Mouse (Mus musculus) CH12.LX (cell line): ENCODE data around the gene Mael. TPM values are rescaled to one million over a fixed set of nuclear protein-coding genes. Genes with fewer than 3 reads are reported as not detected.

ENCODE experiments used
- DNase-seq: peaks from one replicate; pipeline ENCODE4 v3.0.0-alpha.2; 2013; ENCODE audit errors: extremely low read depth
- H3K27ac ChIP-seq: 2 replicates; pipeline ENCODE4 v1.5.1; 2012; ENCODE audit warnings: low read depth, mild to moderate bottlenecking, control low read depth, moderate library complexity; ENCODE audit not compliant: insufficient read depth
- H3K27me3 ChIP-seq: replicated peaks from 2 replicates; pipeline ENCODE3; 2012; ENCODE audit warnings: inconsistent platforms
- H3K36me3 ChIP-seq, 2 experiments: replicated peaks in 1 of 2; 2 replicates each; pipeline versions ENCODE3 to v1.6.1; 2012; ENCODE audit warnings: inconsistent platforms in 1 of 2, low read length in 1 of 2, mild to moderate bottlenecking in 1 of 2, mixed read lengths in 1 of 2, moderate library complexity in 1 of 2; ENCODE audit not compliant: control insufficient read depth in 1 of 2, insufficient read depth in 1 of 2
- H3K4me1 ChIP-seq, 2 experiments: 2 replicates each; pipeline ENCODE4 v1.6.1; 2012; ENCODE audit warnings: inconsistent platforms in 1 of 2, moderate library complexity in 1 of 2; ENCODE audit not compliant: insufficient read depth in 2 of 2, control insufficient read depth in 1 of 2
- H3K4me2 ChIP-seq: 2 replicates; pipeline ENCODE4 v1.6.1; 2012; ENCODE audit warnings: low read depth, mild to moderate bottlenecking, control low read depth; ENCODE audit not compliant: poor library complexity, insufficient read depth, severe bottlenecking
- H3K4me3 ChIP-seq, 3 experiments: fragments of 150-350 bp in 1 of 3; sonication (generic) in 1 of 3; replicated peaks in 1 of 3; 2 replicates each; pipeline versions ENCODE3 to v1.5.1; 2011 to 2012; ENCODE audit warnings: low read depth in 2 of 3, low read length in 2 of 3, mild to moderate bottlenecking in 2 of 3, moderate library complexity in 2 of 3, control low read depth in 1 of 3, improper control_type of control experiment in 1 of 3, inconsistent platforms in 1 of 3, mixed read lengths in 1 of 3; ENCODE audit not compliant: poor library complexity in 1 of 3
- H3K79me2 ChIP-seq: replicated peaks from 2 replicates; pipeline ENCODE4 v1.6.1; 2012; ENCODE audit warnings: mild to moderate bottlenecking, moderate library complexity; ENCODE audit not compliant: control insufficient read depth, poor library complexity, insufficient read depth, severe bottlenecking; ENCODE audit errors: extremely low read depth
- H3K9ac ChIP-seq: 2 replicates; pipeline ENCODE4 v1.6.1; 2012; ENCODE audit warnings: low read depth, mild to moderate bottlenecking, control low read depth, moderate library complexity; ENCODE audit not compliant: insufficient read depth
- H3K9me3 ChIP-seq: replicated peaks from 2 replicates; pipeline ENCODE3; 2012; ENCODE audit warnings: low read length, inconsistent platforms, mixed read lengths
- CHD2 ChIP-seq: IDR thresholded peaks from 2 replicates; pipeline ENCODE4 v1.6.1; 2011; ENCODE audit warnings: low read length, improper control_type of control experiment
- CTCF ChIP-seq, 2 experiments: IDR thresholded peaks in 1 of 2; conservative IDR thresholded peaks in 1 of 2; 2 replicates each; pipeline ENCODE4 v1.5.1; 2011 to 2012; ENCODE audit warnings: low read depth in 2 of 2, low read length in 2 of 2, improper control_type of control experiment in 1 of 2, inconsistent platforms in 1 of 2, mild to moderate bottlenecking in 1 of 2, moderate library complexity in 1 of 2
- EP300 ChIP-seq: IDR thresholded peaks from 2 replicates; pipeline ENCODE4 v1.6.1; 2011; ENCODE audit warnings: low read length, improper control_type of control experiment
- HCFC1 ChIP-seq: IDR thresholded peaks from 2 replicates; pipeline ENCODE4 v1.6.1; 2012; ENCODE audit warnings: low read depth, mild to moderate bottlenecking, inconsistent platforms, low read length, improper control_type of control experiment
- IRF4 ChIP-seq: IDR thresholded peaks from 2 replicates; pipeline ENCODE4 v1.6.1; 2014; ENCODE audit warnings: low read depth, mild to moderate bottlenecking, inconsistent platforms, low read length, improper control_type of control experiment
- JUN ChIP-seq: IDR thresholded peaks from 2 replicates; pipeline ENCODE4 v1.6.1; 2011; ENCODE audit warnings: low read depth, mild to moderate bottlenecking, low read length, improper control_type of control experiment, moderate library complexity; ENCODE audit not compliant: insufficient read depth
- JUND ChIP-seq: conservative IDR thresholded peaks from 2 replicates; pipeline ENCODE4 v1.6.1; 2011; ENCODE audit warnings: low read depth, low read length, improper control_type of control experiment
- KAT2A ChIP-seq: IDR thresholded peaks from 2 replicates; pipeline ENCODE4 v1.6.1; 2012; ENCODE audit warnings: low read length, improper control_type of control experiment, inconsistent platforms; ENCODE audit not compliant: insufficient replicate concordance
- MAFK ChIP-seq: IDR thresholded peaks from 2 replicates; pipeline ENCODE4 v1.6.1; 2011; ENCODE audit warnings: low read length, improper control_type of control experiment; ENCODE audit not compliant: insufficient replicate concordance
- MAX ChIP-seq: IDR thresholded peaks from 2 replicates; pipeline ENCODE4 v1.6.1; 2011; ENCODE audit warnings: low read length, improper control_type of control experiment
- MYC ChIP-seq: IDR thresholded peaks from 2 replicates; pipeline ENCODE4 v1.6.1; 2011; ENCODE audit warnings: low read depth, mild to moderate bottlenecking, improper control_type of control experiment, low read length
- POLR2A ChIP-seq: IDR thresholded peaks from 2 replicates; pipeline ENCODE4 v1.6.1; 2011; ENCODE audit warnings: low read depth, mild to moderate bottlenecking, improper control_type of control experiment, low read length
- RAD21 ChIP-seq: IDR thresholded peaks from 2 replicates; pipeline ENCODE4 v1.6.1; 2011; ENCODE audit warnings: low read depth, mild to moderate bottlenecking, low read length, improper control_type of control experiment, moderate library complexity
- RCOR1 ChIP-seq: conservative IDR thresholded peaks from 2 replicates; pipeline ENCODE4 v1.6.1; 2012; ENCODE audit warnings: low read depth, mild to moderate bottlenecking, inconsistent platforms, low read length, improper control_type of control experiment
- SMC3 ChIP-seq: IDR thresholded peaks from 2 replicates; pipeline ENCODE4 v1.6.1; 2011; ENCODE audit warnings: low read depth, low read length, improper control_type of control experiment
- TBP ChIP-seq: conservative IDR thresholded peaks from 2 replicates; pipeline ENCODE4 v1.6.1; 2011; ENCODE audit warnings: low read depth, low read length, improper control_type of control experiment
- USF2 ChIP-seq: conservative IDR thresholded peaks from 2 replicates; pipeline ENCODE4 v1.6.1; 2011; ENCODE audit warnings: low read depth, low read length, improper control_type of control experiment
- ZNF384 ChIP-seq: IDR thresholded peaks from 2 replicates; pipeline ENCODE4 v1.6.1; 2012; ENCODE audit warnings: low read depth, low read length, improper control_type of control experiment, inconsistent platforms
- dilution Hi-C: fragments of 300-500 bp; cut with MboI; formaldehyde crosslinking; loops from 2 replicates; pipeline ENCODE4 v1.14.3; 2020; ENCODE audit warnings: low sequenced_read_pairs; ENCODE audit not compliant: extremely low pct_unique_long_range_greater_than_20kb, extremely low pct_ligation_motif_present
- in situ Hi-C: fragments of 300-500 bp; cut with MboI; formaldehyde crosslinking; loops from 3 replicates; pipeline ENCODE4 v1.14.3; 2019; ENCODE audit warnings: low sequenced_read_pairs, low pct_ligation_motif_present, low pct_unique_long_range_greater_than_20kb, mixed read lengths
- polyA plus RNA-seq: library from polyadenylated mRNA; unstranded; fragments of >175 nt; gene quantifications from 2 replicates; pipeline ENCODE4 v1.2.1, GENCODE M21; 2012; ENCODE audit warnings: low read depth; ENCODE audit not compliant: insufficient read length
- total RNA-seq, 2 experiments: library from RNA; depleted of rRNA; stranded (reverse); fragments of 300-350 nt in 1 of 2; fragments of >200 nt in 1 of 2; gene quantifications; 2 replicates each; pipeline ENCODE4 v1.2.3; 2012 to 2014

Gene Mael
- total and polyA plus RNA-seq, 3 experiments: not detected

- DNase-seq: peak; percentile 28
- H3K9ac ChIP-seq: no peak overlapping the region
- dilution Hi-C loops: no loop called here
- in situ Hi-C loops: no loop called here
- TF ChIP-seq RAD21 (no peak), POLR2A (no peak), MAFK (no peak), SMC3 (no peak), JUN (no peak), EP300 (no peak), USF2 (no peak), RCOR1 (no peak), TBP (no peak), ZNF384 (0 out of 2 replicates have a peak, but pooled peaks have one; percentile 9), HCFC1 (no peak), IRF4 (peak; percentile 20; the same call in 1 of the 2 replicates)
- no peak overlapping the region for H3K27ac ChIP-seq
- H3K9me3 ChIP-seq: no peaks in the 10 kb centered on the region
- peaks cover 2 to 9% of the 10 kb centered on the region in 2 experiments; a peak in 2 of 4 replicates for H3K4me1 ChIP-seq
- H3K4me3 ChIP-seq: no peak overlapping the region
- H3K4me2 ChIP-seq: no peak overlapping the region
- H3K36me3 ChIP-seq: no peaks in the 10 kb centered on the region
- H3K27me3 ChIP-seq: no peaks in the 10 kb centered on the region
- H3K79me2 ChIP-seq: no peaks in the 10 kb centered on the region
Observed at GRCm38 (mm10) chr1:166204171-166204570, 34.4 kb downstream of the Mael start.

DNA sequence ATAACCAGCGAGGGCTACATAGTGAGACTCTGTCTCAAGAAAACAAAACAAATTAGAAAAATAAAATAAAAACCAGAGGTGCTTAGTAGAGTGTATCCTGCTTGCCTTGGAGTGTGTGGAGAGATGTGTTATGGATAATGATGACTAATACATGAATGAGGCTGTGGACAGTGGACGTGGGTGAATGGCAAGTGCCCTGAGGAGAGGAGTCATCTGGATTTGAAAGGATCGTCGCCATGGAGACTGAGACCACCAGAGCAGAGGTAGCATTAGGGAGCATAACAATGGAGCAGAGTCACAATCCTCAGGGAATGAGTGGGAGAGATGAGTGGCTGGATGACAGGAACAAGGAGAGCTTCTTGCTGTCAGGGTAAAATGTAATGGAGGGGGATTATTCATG is 48.7 kb downstream of the Mael start:
- in situ Hi-C loops: no loop called here
- DNase-seq: no peak
- no peak overlapping the region for H3K9ac ChIP-seq
- dilution Hi-C loops: no loop called here
- no peak overlapping the region for H3K27ac ChIP-seq
- H3K9me3 ChIP-seq: no peaks in the 10 kb centered on the region
- no peak overlapping the region for H3K4me3 ChIP-seq
- H3K27me3 ChIP-seq: no peaks in the 10 kb centered on the region
- no peak overlapping the region for H3K4me2 ChIP-seq
- H3K79me2 ChIP-seq: no peaks in the 10 kb centered on the region
- no peaks in the 10 kb centered on the region for H3K4me1 ChIP-seq
- TF ChIP-seq EP300 (no peak), KAT2A (no peak), JUND (no peak), MYC (no peak), CTCF (conservative IDR thresholded peaks at IDR 0.05 in 1 of 2, IDR thresholded peaks at IDR 0.05 in 1 of 2; ENCODE audit: low read depth in 2 of 2, low read length in 2 of 2) (no peak), CHD2 (no peak), MAX (no peak), RAD21 (no peak)
- H3K36me3 ChIP-seq: no peaks in the 10 kb centered on the region
